ENCODE assay signal across 8 mouse cellular contexts in the genomic region with DNA sequence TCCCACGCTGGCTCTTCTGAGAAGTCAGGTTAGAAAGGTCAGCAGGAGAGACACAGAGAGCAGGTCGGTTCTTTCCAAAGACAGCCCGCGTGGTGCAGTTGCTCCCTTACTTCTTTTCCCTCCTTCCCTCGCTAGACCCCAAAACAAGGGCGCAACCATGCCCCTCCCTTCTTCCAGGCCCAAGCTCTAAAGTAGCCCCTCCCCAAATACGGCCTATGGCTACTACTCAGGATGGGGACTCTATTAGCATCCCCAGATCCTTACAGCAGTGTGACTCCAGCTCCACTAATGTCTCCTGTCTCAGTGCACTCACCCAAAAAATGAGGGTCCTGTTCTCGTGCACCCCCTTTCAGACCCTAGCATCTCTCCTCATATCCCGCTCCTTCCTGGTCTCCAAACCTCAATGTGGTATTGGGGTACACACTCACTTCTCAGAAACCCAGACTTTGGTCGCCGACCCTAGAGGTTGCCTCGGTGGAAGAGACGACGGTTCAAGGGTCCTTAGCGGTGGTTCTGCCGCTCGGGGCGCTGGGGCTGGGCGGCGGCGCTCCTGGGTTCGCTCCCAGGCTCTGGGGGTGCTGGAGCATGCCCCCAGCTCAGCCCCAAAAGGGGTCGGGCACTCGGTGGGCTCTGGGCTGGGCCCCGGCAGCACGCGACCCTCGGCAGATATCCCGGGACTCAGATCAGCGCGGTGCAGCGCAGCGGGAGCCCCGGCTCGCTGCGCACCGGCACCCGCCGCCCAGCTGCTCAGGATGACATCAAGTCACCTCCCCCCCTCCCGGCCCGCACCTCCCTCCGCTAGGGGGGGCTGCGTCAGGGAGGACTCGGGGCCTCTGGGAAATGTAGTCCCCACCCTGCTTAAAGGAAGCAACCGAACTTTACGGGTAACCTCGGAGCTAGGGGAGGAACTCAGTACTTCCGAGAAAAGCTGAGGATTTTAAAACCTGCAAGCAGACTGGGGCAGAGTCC. TPM values are rescaled to one million over a fixed set of nuclear protein-coding genes. Genes with fewer than 3 reads are reported as not detected.
DNase-seq lines count a peak whose midpoint lies in the region; ATAC-seq and TF ChIP-seq lines count a peak whose summit lies in the region.

A gene (minus strand): TSS at position 789 of the 969 bp plus-strand sequence.

- no peaks in the 10 kb centered on the region for H3K27me3 ChIP-seq in ES-Bruce4 (ENCODE audit: control insufficient read depth, insufficient read depth, low read length, poor library complexity, severe bottlenecking)
- H3K27me3 ChIP-seq in forebrain, embryonic 14.5 days (replicated peaks; ENCODE audit: control insufficient read depth, insufficient read depth, low read length): no peaks in the 10 kb centered on the region
- H3K27me3 ChIP-seq in neural tube, embryonic 15.5 days (replicated peaks): no peaks in the 10 kb centered on the region

- no peaks in the 10 kb centered on the region for H3K36me3 ChIP-seq in ES-Bruce4 (ENCODE audit: control insufficient read depth, insufficient read depth, low read length, poor library complexity, severe bottlenecking)
- H3K36me3 ChIP-seq in forebrain, embryonic 14.5 days (ENCODE audit: control insufficient read depth, insufficient read depth, low read length): peaks cover 25% of the 10 kb centered on the region
- H3K36me3 ChIP-seq in neural tube, embryonic 15.5 days: peaks cover 35% of the 10 kb centered on the region

- no peak for TF ChIP-seq EP300 in ES-Bruce4 (IDR thresholded peaks at IDR 0.05; ENCODE audit: insufficient read depth, low read depth, low read length)

- peak within 1 kb of the TSS; percentile 45 for H3K9ac ChIP-seq in ES-Bruce4 (ENCODE audit: low read depth, poor library complexity, severe bottlenecking)
- H3K9ac ChIP-seq in forebrain, embryonic 14.5 days (ENCODE audit: low read length): peak within 1 kb of the TSS; percentile 88
- peak within 1 kb of the TSS; percentile 85 for H3K9ac ChIP-seq in neural tube, embryonic 15.5 days (replicated peaks)

- H3K27ac ChIP-seq in ES-Bruce4 (ENCODE audit: insufficient read depth, low read length): peak within 1 kb of the TSS; percentile 68
- peak within 1 kb of the TSS; percentile 93 for H3K27ac ChIP-seq in forebrain, embryonic 14.5 days (ENCODE audit: low read depth, low read length)
- peak within 1 kb of the TSS; percentile 94 for H3K27ac ChIP-seq in neural tube, embryonic 15.5 days (replicated peaks)

- peak; percentile 38 for TF ChIP-seq CTCF in ES-Bruce4 (IDR thresholded peaks at IDR 0.05; ENCODE audit: low read depth, low read length)

- intact Hi-C loops in heart, postnatal 14 days (cut with DNase I): loop anchor here (5.0 kb wide), 1 partner anchor 93 kb away; a partner anchor contains a TSS

- H3K9me3 ChIP-seq in ES-Bruce4 (replicated peaks; ENCODE audit: control insufficient read depth, insufficient read depth, low read length, poor library complexity, severe bottlenecking): no peaks in the 10 kb centered on the region
- H3K9me3 ChIP-seq in forebrain, embryonic 14.5 days (replicated peaks; ENCODE audit: control insufficient read depth, low read length): no peaks in the 10 kb centered on the region
- no peaks in the 10 kb centered on the region for H3K9me3 ChIP-seq in neural tube, embryonic 15.5 days (replicated peaks)

- peak within 1 kb of the TSS; percentile 76 for H3K4me2 ChIP-seq in forebrain, embryonic 14.5 days (ENCODE audit: low read length)
- peak within 1 kb of the TSS; percentile 92 for H3K4me2 ChIP-seq in neural tube, embryonic 15.5 days

- peak; percentile 97 for DNase-seq in forebrain, embryonic 14.5 days (ENCODE audit: low spot score)
- DNase-seq in heart, postnatal 14 days: peak; percentile 95 to 96
- DNase-seq in layer of hippocampus, adult 11-12 months (ENCODE audit: low spot score): peak; percentile 96
- peak; percentile 96 to 98 for DNase-seq in lung, adult 18-20 months
- peak; percentile 92 for DNase-seq in testis, postnatal 14 days (ENCODE audit: low spot score)

- TF ChIP-seq POLR2A in ES-Bruce4 (IDR thresholded peaks at IDR 0.05; ENCODE audit: insufficient read depth, low read length): no peak

- WGBS in forebrain, embryonic 14.5 days: 1% methylated on average over 45 of the region's 48 CpGs
- 3% methylated on average over 36 of the region's 48 CpGs for WGBS in neural tube, embryonic 15.5 days

- peak; percentile 59; the same call in 1 of the 2 replicates for ATAC-seq in cerebellum, adult (ENCODE audit: insufficient number of reproducible peaks, low FRiP score, low TSS enrichment)
- ATAC-seq in forebrain, embryonic 14.5 days: peak; percentile 95
- ATAC-seq in neural tube, embryonic 15.5 days (ENCODE audit: low FRiP score): peak; percentile 94

- H3K4me1 ChIP-seq in ES-Bruce4 (ENCODE audit: control insufficient read depth, insufficient read depth, low read length): peaks cover 5% of the 10 kb centered on the region
- H3K4me1 ChIP-seq in forebrain, embryonic 14.5 days (ENCODE audit: control insufficient read depth, insufficient read depth, low read length): peaks cover 9% of the 10 kb centered on the region; the same call in 1 of the 2 replicates
- H3K4me1 ChIP-seq in neural tube, embryonic 15.5 days: peaks cover 26% of the 10 kb centered on the region

- peak within 1 kb of the TSS; percentile 76 for H3K4me3 ChIP-seq in ES-Bruce4 (ENCODE audit: low read depth, low read length)
- H3K4me3 ChIP-seq in forebrain, embryonic 14.5 days (ENCODE audit: low read depth, low read length): peak within 1 kb of the TSS; percentile 80
- peak within 1 kb of the TSS; percentile 63 for H3K4me3 ChIP-seq in neural tube, embryonic 15.5 days (replicated peaks)

RNA-seq across cellular contexts. Expression of the gene that starts here (rescaled TPM):
- polyA plus RNA-seq in ES-Bruce4 (2011; ENCODE audit: insufficient read depth, insufficient read length, low read depth, missing spikeins): 12.2 and 17.1 TPM in 2 replicates
- 74.3 and 98.9 TPM in 2 replicates for polyA plus RNA-seq in forebrain, embryonic 14.5 days (2014; fragmentation: Nextera tagmentation; extraction: Ambion mirVana)
- total RNA-seq in heart, postnatal 14 days (2021): 10 to 100 TPM; 31.4 to 35.1 TPM
- 127 and 156 TPM in 2 replicates for polyA plus RNA-seq in neural tube, embryonic 15.5 days (2015; fragmentation: Nextera tagmentation; extraction: Ambion mirVana)

Comparison
In these comparisons a context has a peak if more than half of its experiments do, and no peak if none do; other contexts are left out.
1. Peak in every context shown above with its lines: DNase-seq, ATAC-seq, H3K4me3 ChIP-seq and H3K27ac ChIP-seq.